Mouse (Mus musculus) CH12.LX (cell line): ENCODE measurements around the gene Ubl3.

Experiments
- CHD2 ChIP-seq: IDR thresholded peaks from 2 replicates; pipeline ENCODE4 v1.6.1; 2011; ENCODE audit warnings: low read length, improper control_type of control experiment
- ELF1 ChIP-seq: IDR thresholded peaks from 2 replicates; pipeline ENCODE4 v1.6.1; 2014; ENCODE audit warnings: low read depth, mild to moderate bottlenecking, inconsistent platforms, low read length, improper control_type of control experiment
- MAX ChIP-seq: IDR thresholded peaks from 2 replicates; pipeline ENCODE4 v1.6.1; 2011; ENCODE audit warnings: low read length, improper control_type of control experiment
- MAZ ChIP-seq: IDR thresholded peaks from 2 replicates; pipeline ENCODE4 v1.6.1; 2012; ENCODE audit warnings: low read depth, mild to moderate bottlenecking, inconsistent platforms, low read length, improper control_type of control experiment, moderate library complexity
- NELFE ChIP-seq: IDR thresholded peaks from 2 replicates; pipeline ENCODE4 v1.6.1; 2011; ENCODE audit warnings: low read depth, low read length, improper control_type of control experiment
- NRF1 ChIP-seq: IDR thresholded peaks from 2 replicates; pipeline ENCODE4 v1.6.1; 2014; ENCODE audit warnings: low read depth, mild to moderate bottlenecking, inconsistent platforms, low read length, improper control_type of control experiment, moderate library complexity
- POLR2A ChIP-seq: IDR thresholded peaks from 2 replicates; pipeline ENCODE4 v1.6.1; 2011; ENCODE audit warnings: low read depth, mild to moderate bottlenecking, improper control_type of control experiment, low read length
- POLR2AphosphoS2 ChIP-seq: IDR thresholded peaks from 2 replicates; pipeline ENCODE4 v1.6.1; 2011; ENCODE audit warnings: low read depth, low read length, improper control_type of control experiment
- ZMIZ1 ChIP-seq: IDR thresholded peaks from 2 replicates; pipeline ENCODE4 v1.6.1; 2012; ENCODE audit warnings: low read depth, mild to moderate bottlenecking, inconsistent platforms, low read length, improper control_type of control experiment

DNA sequence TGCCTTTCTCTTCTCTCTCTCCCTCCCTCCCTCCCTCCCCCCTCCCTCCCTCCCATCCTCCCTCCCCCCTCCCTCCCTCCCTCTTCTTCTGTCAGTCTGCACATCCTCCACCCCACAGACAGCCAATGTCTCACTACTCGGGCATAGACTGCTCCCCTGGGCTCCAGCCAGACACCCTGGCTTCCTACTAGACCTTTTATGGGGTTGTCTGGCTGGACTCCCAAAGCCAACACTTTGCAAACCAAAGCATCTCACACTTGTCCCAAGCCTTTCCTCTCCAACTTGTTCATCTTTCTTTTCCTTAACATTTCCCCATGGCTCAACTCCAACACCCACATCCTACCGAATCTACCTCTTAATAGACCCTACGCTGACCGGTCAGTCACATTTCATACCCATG is 10.7 kb upstream of the Ubl3 start:
- TF ChIP-seq MAZ = no peak
- TF ChIP-seq NELFE = no peak
- TF ChIP-seq POLR2A = no peak
- no peak for TF ChIP-seq NRF1
- TF ChIP-seq POLR2AphosphoS2 = no peak
- TF ChIP-seq ZMIZ1 = no peak
- no peak for TF ChIP-seq CHD2
- TF ChIP-seq ELF1 = no peak
- TF ChIP-seq MAX = no peak
